Mouse (Mus musculus): ENCODE data around the gene Tectb. TPM values are rescaled to one million over a fixed set of nuclear protein-coding genes. Genes with fewer than 3 reads are reported as not detected.
"Not testable (repeated sequence)": the region's sequence is repeated elsewhere in the genome, so short reads cannot be mapped to it uniquely, and the experiment has no call there.

Gene Tectb
- polyA plus RNA-seq, 1 experiment: 0.29 TPM

DNA sequence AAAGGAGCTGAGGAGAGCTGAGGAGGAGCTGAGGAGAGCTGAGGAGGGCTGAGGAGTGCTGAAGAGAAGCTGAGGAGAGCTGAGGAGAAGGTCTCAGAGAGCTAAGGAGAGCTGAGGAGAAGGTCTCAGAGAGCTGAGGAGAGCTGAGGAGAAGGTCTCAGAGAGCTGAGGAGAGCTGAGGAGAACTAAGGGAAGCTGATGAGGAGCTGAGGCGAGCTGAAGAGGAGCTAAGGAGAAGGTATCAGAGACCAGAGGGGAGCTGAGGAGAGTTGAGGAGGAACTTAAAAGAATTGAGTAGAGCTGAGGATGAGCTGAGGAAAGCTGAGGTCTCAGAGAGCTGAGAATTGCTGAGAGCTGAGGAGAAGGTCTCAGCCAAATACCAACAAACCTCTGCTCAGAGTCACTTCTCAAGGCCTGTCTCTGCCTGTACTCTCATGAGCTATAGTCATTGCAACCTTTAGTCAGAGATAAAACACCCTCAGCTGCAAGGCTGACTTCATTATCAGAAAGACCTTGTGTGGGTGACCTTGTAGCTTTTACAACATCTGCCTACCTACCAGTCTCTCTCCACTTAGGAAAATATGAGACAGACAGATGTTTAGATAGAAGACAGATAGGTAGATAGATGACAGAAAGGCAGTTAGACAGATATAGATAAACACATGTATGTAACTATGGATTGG lies 15.2 kb upstream of the Tectb start:
- DNase-seq (ENCODE audit: low spot score): peak; percentile 16

DNA sequence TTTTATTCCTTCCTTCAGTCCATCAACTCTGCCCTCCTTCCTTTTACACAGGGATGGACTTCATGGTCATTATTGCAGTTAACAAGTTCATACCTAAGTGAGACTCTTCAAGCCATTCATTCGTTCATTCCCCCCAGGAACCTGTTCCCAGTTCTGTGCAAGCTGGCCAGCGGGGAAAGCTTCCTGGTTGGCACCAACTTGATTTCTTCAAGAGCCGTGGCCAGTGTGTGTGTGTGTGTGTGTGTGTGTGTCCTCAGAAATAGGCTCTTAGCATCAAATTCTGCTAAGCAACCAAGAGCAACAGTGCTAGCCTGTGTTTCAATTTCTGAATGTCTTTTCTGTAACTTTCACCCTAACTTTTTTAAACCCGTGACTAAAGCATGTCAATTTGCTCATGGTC lies 14.6 kb upstream of the Tectb start:
- DNase-seq (ENCODE audit: low spot score): peak; percentile 11

DNA sequence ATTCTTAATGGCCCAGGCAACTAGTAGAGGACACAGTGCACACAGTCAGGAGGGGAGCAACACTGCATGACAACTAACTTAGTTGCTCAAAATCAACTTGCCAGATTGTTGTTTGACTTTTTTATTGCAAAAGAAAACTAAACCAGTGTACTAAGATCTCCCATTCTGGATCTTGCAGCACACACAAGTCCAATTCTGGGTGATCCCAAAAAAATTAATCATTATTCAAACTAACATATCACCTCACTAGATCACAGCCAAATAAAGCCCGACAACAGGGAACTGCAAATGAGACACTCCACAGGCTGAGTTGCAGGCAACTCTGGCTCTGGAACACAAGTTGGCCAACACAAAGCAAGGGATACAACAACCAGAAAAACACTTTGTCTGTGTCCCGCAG lies 13.8 kb upstream of the Tectb start:
- DNase-seq (ENCODE audit: low spot score): no peak

DNA sequence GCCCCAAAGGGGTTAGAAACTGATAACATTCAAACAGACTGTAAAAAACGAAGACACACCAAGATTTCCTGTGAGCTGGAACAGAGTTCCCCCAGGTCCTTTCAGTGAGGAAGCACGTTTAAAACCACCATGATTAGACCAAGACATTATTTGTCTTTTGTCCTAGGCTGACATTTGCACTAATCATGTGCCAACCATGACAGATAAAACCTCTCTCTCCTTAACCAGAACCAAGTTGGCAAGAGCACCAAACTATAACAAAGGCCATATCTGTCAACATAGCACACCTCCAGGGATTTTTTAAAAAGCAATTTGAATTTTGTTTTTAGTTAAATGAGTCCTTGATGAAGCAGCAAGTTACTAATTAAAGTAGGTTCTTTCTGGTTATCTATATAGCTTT lies 12.8 kb upstream of the Tectb start:
- no peak for DNase-seq (ENCODE audit: low spot score)

GRCm38 (mm10) chr19:55168360-55168759 lies 12.2 kb upstream of the Tectb start:
- no peak for DNase-seq (ENCODE audit: low spot score)

- not testable (repeated sequence) for DNase-seq (ENCODE audit: low spot score)
Observed at GRCm38 (mm10) chr19:55169236-55169729, 11.2 kb upstream of the Tectb start.

DNA sequence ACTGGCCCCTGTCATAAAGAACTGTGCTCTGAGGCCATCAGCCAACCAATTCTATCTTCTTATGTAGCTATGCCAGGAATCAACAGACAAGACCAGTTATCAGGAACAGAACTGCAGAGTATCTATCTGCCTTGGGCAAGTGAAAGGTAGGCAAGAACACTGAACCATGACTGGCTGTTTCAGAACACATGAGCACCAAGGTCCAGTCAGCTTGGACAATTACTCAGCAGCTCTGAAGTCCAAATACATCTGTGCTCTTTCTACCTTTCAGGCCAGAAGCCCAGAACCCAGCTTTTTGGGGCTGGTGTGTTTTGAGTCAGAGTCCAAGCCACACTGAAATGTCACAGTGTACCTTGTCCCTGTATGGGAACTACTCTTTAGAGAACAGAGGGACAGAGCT lies 10.1 kb upstream of the Tectb start:
- DNase-seq (ENCODE audit: low spot score): no peak

GRCm38 (mm10) chr19:55171585-55171984 lies 8.9 kb upstream of the Tectb start:
- no peak for DNase-seq (ENCODE audit: low spot score)

DNA sequence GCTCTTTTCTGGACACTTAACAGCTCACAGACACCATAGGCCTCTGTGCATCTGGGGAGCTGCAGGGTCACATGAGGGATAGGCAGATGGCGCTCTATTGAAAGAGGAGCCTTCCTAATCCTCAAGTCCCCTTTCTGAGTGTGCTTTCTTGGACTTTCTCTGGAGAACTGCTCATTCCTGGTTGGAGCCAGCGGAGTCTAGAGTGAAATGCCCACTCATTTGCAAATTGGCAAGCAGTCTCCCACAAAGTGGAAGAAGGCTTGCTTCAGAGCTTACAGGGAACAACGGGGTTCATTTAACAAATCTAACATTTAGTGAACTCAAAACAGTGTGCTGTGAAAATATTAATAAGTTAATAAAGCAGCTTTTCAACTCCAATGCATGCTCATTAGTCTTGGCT lies 3.4 kb upstream of the Tectb start:
- DNase-seq (ENCODE audit: low spot score): no peak

DNA sequence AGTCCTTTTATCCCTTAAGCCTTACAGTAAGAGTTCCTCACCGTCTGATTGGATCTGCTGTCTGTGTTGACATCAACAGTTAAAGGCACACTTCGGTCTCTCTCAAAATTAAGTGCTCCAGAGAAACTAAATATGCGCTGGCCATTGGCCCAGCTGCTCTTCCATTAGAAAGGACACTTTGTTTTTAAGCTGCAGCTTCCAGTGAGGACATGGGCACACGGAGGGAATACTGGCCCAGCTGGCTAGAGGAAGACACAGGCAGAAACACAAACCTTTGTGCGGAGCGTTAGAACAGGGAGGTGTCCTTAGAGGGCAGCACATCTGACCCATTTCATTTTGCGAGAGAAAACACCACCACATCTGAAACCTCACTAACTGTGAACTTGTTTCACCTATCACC lies 3.9 kb downstream of the Tectb start:
- DNase-seq (ENCODE audit: low spot score): no peak

DNA sequence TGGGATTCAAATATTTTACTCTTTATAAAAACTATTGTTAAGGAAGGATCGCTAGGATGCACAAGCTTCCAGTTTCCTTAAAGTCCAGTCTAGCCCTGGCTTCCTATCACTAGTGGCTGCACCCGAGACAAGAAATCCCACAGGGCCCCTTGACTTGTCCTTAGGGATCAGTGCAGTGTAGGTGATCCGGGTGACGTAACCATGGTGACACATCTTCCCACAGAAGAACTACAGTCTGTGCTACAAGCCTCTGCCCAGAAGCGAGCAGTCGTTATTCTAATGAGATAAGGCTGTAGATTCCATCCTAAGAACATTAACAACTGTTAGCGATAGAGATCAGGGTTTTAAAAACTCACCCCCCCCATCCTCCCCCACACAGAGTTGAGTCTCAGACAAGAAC lies 4.5 kb downstream of the Tectb start:
- no peak for DNase-seq (ENCODE audit: low spot score)

- DNase-seq (ENCODE audit: low spot score): no peak
Observed at GRCm38 (mm10) chr19:55185651-55186050, 5.1 kb downstream of the Tectb start.

- DNase-seq (ENCODE audit: low spot score): no peak
Observed at GRCm38 (mm10) chr19:55190065-55190464, 9.5 kb downstream of the Tectb start.

DNA sequence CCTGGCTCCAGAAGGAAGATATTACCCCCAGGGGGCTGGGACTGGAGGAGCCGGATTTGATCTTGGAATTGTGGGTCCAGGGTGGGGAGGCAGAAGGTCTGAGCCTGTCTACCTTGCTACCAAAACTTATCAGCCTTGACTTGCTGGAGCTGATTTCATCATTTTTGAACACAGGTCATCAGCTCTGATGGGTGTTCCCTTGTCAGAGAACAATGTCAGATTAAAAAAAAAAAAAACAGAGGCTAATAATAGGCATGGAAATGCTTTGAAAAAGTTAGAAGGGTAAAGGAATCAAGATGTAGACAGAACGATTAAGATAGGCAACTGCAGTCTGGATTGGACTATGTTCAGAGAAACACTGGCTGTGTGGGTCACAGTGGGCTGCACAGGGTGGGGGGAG lies 11.1 kb downstream of the Tectb start:
- DNase-seq (ENCODE audit: low spot score): no peak

GRCm38 (mm10) chr19:55192254-55192945 lies 11.9 kb downstream of the Tectb start:
- no peak for DNase-seq (ENCODE audit: low spot score)

GRCm38 (mm10) chr19:55193717-55194394 lies 13.3 kb downstream of the Tectb start:
- DNase-seq (ENCODE audit: low spot score): no peak

- DNase-seq (ENCODE audit: low spot score): no peak
Observed at GRCm38 (mm10) chr19:55194520-55195170, 14.1 kb downstream of the Tectb start.

DNA sequence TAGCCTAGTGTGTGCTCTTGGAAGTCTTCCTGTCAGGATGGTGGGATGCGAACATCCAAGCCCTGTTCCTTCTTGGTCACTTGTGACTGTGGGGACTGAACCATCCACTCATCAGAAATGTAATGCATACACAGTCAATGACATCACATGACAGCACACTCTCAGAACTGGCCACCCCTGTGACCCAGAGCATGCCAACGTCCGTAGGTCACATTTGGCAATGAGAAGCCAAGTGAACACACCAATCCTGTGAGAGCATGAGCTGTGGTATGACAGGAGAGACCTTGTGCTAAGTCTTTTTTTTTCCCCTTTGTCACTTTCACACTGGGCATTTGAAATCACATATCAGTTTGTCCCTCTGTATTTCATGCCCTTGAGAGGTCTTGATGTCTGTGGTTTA lies 15.0 kb downstream of the Tectb start:
- DNase-seq (ENCODE audit: low spot score): no peak

GRCm38 (mm10) chr19:55198303-55198702 lies 17.8 kb downstream of the Tectb start:
- no peak for DNase-seq (ENCODE audit: low spot score)

GRCm38 (mm10) chr19:55206482-55207138 lies 26.1 kb downstream of the Tectb start:
- DNase-seq (ENCODE audit: low spot score): no peak

DNA sequence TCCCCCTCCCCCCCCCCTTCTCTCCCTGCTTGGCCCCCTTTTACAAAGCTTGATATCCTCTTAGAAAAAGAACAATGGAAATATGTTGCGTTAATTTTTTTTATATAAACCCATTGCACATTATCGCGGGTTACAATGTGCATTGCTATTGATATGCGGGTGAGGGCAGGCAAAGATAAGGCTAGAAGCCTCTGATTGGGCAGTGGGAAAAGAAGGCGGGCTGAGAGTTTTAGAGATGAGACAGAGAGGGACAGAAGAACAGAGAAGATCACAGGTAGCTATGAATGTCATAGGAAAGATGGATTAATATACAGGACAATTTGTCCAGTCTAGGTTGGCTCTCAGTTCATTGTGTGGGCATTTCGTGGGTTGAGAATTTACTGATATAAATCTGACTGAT lies 26.7 kb downstream of the Tectb start:
- no peak for DNase-seq (ENCODE audit: low spot score)

All from urinary bladder, adult 2 months (tissue).